Mouse (Mus musculus): ENCODE measurements around the gene Hap1. TPM values are rescaled to one million over a fixed set of nuclear protein-coding genes. Genes with fewer than 3 reads are reported as not detected.

The Hap1 gene
- polyA plus RNA-seq (2015; fragmentation: Nextera tagmentation; extraction: Ambion mirVana) = 93.7 and 98.5 TPM in 2 replicates

DNA sequence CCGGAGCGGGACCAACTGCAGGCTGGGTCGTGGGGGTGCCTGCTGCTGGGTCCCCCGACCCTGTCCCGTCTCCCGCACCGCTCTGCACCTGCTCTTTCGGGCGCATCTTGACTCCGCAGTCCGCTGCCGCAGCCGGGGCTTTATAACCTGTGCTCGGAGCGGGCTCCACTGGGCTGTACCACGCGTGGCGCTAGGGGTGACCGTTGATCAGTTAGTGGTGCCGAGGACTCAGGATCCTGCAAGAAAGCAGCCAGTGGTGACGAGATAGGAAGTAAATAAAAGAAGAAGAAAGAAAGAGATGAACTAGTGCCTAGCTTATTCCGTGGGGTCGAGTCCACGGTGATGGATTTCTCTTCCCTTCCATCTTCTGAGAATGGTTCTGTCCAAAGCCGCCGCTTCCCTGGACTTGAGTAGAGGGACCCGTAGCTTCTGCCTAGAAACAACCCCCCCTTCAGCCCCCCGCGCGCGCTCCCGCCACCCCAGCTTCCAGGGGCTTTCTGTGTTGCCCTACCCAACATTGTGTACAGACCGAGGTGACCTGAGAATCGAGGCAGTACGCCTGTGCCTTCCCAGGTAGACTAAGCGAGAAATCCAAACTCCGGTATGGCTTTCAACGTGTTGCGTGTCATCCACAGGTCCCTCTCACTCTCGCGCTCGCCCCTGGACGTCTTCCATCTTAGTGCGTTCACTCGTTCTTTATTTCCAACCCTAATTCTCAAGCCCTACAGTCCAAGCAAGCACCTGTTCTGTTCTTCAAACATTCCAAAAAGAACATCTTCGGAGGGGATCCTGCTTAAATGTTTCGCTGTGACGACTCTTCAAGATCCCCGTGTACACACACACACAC lies at the start of gene Hap1:
Hap1 (minus strand) TSS at position 157 of the 847 bp plus-strand sequence.
- peak within 1 kb of the TSS; percentile 87 for H3K9ac ChIP-seq
- no peaks in the 10 kb centered on the region for H3K9me3 ChIP-seq (replicated peaks)
- H3K36me3 ChIP-seq (ENCODE audit: poor library complexity, severe bottlenecking) = peaks cover 25% of the 10 kb centered on the region
- WGBS = under 1% methylated on average over 49 of the region's 49 CpGs
- peak within 1 kb of the TSS; percentile 48; the same call in 1 of the 2 replicates for H3K27ac ChIP-seq
- peak within 1 kb of the TSS; percentile 85 for H3K4me3 ChIP-seq
- H3K27me3 ChIP-seq = peaks cover 15% of the 10 kb centered on the region
- H3K4me1 ChIP-seq = peaks cover 21% of the 10 kb centered on the region; the same call in 1 of the 2 replicates
- peak within 1 kb of the TSS; percentile 88 for H3K4me2 ChIP-seq
- ATAC-seq = peak; percentile 81

DNA sequence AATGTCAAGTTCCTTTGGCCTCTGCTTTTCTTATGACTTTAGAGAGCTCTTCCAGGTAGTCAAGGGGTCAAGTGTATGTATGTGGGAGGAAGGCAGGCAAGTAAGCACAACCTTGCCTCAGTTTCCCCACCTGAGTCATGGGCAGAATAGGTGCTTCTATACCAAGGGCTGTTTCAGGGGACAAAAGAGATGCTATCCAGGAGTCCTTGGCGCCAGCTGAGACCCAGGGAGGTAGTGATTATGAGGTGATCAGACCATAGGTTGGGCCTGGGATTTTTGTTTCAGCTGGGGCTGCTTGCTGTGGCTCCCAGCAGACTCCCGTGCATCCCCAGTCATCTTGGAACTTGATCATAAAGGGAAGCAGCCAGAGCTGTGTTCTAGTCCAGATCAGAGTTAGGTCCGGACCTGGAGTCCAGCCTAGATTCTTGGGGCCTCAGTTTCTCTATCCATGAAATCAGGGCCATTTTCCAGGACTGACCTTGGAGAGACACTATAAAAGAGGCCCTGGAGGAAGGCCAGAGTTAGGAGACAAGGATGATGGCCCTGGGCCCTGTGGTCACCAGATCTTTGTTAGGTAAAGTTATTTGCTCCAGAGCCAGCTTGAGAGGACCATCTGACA lies 48.6 kb upstream of the Hap1 start:
- Histone ChIP-seq H3K4me1 (no peaks in the 10 kb centered on the region), H3K9me3 (replicated peaks) (no peaks in the 10 kb centered on the region), H3K27ac (no peak overlapping the region), H3K4me2 (no peak overlapping the region), H3K36me3 (ENCODE audit: poor library complexity, severe bottlenecking) (no peaks in the 10 kb centered on the region), H3K9ac (no peak overlapping the region), H3K4me3 (no peak overlapping the region), H3K27me3 (0 out of 2 replicates have a peak, but pooled peaks cover 11% of the 10 kb centered on the region)
- ATAC-seq = no peak
- WGBS = 92% methylated on average over 3 of the region's 3 CpGs

DNA sequence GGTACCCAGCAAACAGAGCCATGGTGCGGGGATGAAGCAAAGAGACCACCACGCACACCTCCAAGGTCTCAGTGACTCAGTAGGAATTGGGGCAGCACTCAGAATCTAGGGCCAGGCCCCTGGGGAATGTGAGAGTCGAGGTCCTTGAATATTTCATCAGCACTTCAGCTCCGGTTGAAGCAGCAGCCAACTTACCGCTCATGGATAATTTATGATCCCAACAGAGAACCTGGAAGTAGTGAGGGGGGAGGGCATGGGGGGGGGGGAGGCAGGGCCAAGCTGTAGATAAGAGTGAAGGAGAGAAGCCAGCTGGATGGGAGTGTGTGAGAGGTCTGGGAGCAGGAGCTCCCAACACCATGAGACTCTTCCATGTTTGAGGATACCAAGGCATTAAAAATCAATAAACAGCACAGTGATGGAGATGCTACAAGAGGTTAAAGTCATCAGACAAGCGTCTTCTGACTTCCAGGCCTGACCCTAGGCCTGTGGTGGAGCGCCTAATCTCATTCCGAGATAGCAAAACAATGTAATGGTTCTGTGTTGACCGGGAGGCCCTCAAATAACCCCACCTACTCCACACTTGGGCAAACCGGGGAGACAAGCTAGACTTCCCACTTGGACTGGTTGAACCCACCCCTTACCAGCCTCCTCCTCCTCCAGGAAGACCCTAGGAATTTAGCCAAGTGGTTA lies 47.7 kb upstream of the Hap1 start:
- H3K4me3 ChIP-seq = no peak overlapping the region
- 78% methylated on average over 10 of the region's 10 CpGs for WGBS
- no peaks in the 10 kb centered on the region for H3K9me3 ChIP-seq (replicated peaks)
- H3K36me3 ChIP-seq (ENCODE audit: poor library complexity, severe bottlenecking) = no peaks in the 10 kb centered on the region
- H3K27ac ChIP-seq = no peak overlapping the region
- H3K4me2 ChIP-seq = no peak overlapping the region
- H3K4me1 ChIP-seq = no peaks in the 10 kb centered on the region
- 0 out of 2 replicates have a peak, but pooled peaks cover 11% of the 10 kb centered on the region for H3K27me3 ChIP-seq
- ATAC-seq = no peak
- H3K9ac ChIP-seq = no peak overlapping the region

DNA sequence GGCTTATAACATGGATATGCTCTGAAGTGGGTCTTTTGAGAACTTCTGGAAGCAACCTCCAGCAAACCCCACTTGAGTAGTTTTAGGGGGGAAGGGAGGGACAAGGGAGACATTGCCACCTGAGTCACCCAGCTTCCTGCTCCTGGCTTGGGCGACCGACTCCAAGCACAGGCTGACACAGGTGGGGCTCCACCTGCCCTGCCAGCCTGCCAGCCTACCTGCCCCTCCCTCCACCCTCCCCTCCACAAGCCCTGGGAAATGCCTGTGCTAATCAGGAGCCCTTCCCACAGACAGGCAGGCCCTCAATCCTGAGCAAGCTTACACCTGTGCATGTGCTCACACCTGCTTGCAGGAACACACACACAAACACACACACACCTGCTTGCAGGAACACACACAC lies 46.8 kb upstream of the Hap1 start:
- H3K27ac ChIP-seq = no peak overlapping the region
- ATAC-seq = no peak
- H3K4me1 ChIP-seq = no peaks in the 10 kb centered on the region
- H3K36me3 ChIP-seq (ENCODE audit: poor library complexity, severe bottlenecking) = no peaks in the 10 kb centered on the region
- 0 out of 2 replicates have a peak, but pooled peaks cover 11% of the 10 kb centered on the region for H3K27me3 ChIP-seq
- H3K9me3 ChIP-seq (replicated peaks) = no peaks in the 10 kb centered on the region
- 88% methylated on average over 2 of the region's 2 CpGs for WGBS
- no peak overlapping the region for H3K4me2 ChIP-seq
- no peak overlapping the region for H3K4me3 ChIP-seq
- H3K9ac ChIP-seq = no peak overlapping the region

DNA sequence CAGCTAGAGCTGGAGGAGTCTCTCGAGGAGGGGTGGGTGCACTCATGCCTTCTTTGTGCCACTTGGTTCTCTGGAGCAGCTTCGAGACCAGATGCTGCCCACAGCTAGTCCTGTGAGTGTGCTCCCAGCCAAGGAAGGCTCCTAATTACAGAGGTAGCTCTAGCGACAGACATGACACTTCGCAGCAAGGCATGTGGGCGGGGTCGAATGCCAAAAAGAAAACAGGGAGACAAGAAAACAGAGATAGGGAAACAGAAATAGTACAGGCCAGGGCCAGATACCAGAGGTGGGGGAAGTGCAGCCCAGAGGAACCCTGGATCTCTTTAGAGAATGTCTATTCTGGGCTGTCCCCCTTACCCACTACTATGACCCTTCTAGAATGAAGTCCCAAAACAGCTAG lies 46.3 kb upstream of the Hap1 start:
- Histone ChIP-seq H3K9ac (no peak overlapping the region), H3K4me3 (no peak overlapping the region), H3K27me3 (peaks cover 12% of the 10 kb centered on the region; the same call in 1 of the 2 replicates), H3K4me2 (no peak overlapping the region), H3K27ac (no peak overlapping the region), H3K36me3 (ENCODE audit: poor library complexity, severe bottlenecking) (no peaks in the 10 kb centered on the region), H3K4me1 (no peaks in the 10 kb centered on the region), H3K9me3 (replicated peaks) (no peaks in the 10 kb centered on the region)
- WGBS = 44% methylated on average over 6 of the region's 6 CpGs
- no peak for ATAC-seq

DNA sequence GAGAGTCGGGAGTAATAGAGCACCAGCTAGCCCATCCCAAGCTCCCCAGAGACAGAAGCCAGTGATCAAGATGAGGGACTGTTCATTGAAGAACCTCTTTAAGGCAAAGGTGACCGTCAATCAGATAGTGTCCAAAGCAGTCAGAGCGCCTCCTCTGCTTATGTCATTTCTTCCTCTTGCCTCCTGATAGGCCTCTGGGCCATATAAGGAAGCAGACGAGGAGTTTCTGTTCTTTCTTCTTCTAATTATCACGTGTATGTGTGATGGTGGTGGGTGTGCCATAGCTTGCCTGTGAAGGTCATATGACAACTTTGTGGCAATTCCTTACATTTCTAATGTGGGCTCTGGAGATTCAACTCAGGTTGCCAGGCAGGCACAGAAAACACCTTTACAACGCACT lies 44.9 kb upstream of the Hap1 start:
- no peak overlapping the region for H3K4me2 ChIP-seq
- H3K9ac ChIP-seq = no peak overlapping the region
- H3K27ac ChIP-seq = no peak overlapping the region
- H3K4me3 ChIP-seq = no peak overlapping the region
- peaks cover 12% of the 10 kb centered on the region for H3K4me1 ChIP-seq
- no peaks in the 10 kb centered on the region for H3K36me3 ChIP-seq (ENCODE audit: poor library complexity, severe bottlenecking)
- WGBS = 89% methylated on average over 6 of the region's 6 CpGs
- peaks cover 26% of the 10 kb centered on the region for H3K27me3 ChIP-seq
- no peak for ATAC-seq
- H3K9me3 ChIP-seq (replicated peaks) = no peaks in the 10 kb centered on the region

DNA sequence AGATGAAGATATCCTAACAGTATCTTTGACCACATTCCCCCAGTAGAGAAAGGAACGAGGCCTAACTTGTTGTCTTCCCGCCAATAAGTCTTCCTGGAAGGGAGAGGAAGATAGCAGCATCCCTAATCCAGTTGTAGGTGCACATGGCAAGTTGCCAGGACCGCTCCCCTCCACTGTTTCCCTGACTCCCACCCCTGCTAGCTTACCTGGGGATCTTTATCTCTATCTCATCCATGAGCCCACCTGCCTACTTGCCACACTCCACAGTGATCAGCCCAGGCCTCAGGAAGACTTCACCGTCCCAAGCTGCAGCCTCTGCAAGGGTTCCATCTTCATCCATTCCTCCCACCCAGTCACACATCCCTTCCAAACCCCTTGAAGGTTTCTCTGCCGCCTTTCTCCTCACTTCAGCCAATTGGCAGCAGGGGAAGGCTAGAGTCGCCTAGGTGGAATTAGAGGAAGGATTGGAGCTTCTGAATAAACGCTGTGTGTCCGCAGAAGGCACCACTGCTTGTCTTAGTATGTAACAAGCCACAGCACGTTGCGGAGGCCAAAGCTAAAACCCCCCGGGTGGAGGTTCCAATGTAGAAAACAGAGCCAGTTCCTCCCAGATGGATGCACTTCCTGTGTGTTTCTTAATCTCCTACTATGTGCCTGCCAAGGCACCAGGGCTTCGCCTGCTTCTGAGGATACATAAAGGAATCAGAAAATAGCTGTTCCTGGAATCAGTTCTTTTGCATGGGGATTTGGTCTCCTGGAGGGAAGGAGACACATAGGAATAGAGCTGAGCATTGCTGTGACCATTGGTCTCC lies 44.0 kb upstream of the Hap1 start:
- Histone ChIP-seq H3K9ac (no peak overlapping the region), H3K27me3 (peaks cover 35% of the 10 kb centered on the region), H3K36me3 (ENCODE audit: poor library complexity, severe bottlenecking) (no peaks in the 10 kb centered on the region), H3K27ac (no peak overlapping the region), H3K4me1 (peaks cover 21% of the 10 kb centered on the region), H3K4me2 (no peak overlapping the region), H3K9me3 (replicated peaks) (no peaks in the 10 kb centered on the region), H3K4me3 (no peak overlapping the region)
- WGBS = 81% methylated on average over 12 of the region's 12 CpGs
- no peak for ATAC-seq

DNA sequence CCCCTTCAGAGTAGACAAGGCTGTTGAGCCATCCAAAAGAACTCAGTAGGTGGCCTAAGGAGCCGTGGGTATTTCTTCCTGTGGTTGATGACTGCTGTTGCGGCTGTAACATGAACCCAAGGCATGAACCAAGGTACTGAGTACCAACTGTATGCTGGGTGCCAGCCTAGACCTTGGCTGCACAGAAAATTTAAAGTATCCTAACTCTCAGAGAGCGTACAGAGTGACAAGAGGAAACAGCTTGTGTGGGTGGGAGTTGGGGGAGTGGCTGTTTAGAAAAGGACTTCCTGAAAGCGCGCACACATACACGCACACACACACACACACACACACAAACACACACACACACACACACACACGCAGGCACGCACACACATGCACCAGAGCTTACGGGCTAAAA lies 43.4 kb upstream of the Hap1 start:
- Histone ChIP-seq H3K9ac (no peak overlapping the region), H3K4me2 (no peak overlapping the region), H3K4me3 (no peak overlapping the region), H3K27me3 (peaks cover 36% of the 10 kb centered on the region), H3K36me3 (ENCODE audit: poor library complexity, severe bottlenecking) (no peaks in the 10 kb centered on the region), H3K27ac (no peak overlapping the region), H3K4me1 (peaks cover 22% of the 10 kb centered on the region), H3K9me3 (replicated peaks) (no peaks in the 10 kb centered on the region)
- no peak for ATAC-seq
- 82% methylated on average over 9 of the region's 9 CpGs for WGBS

DNA sequence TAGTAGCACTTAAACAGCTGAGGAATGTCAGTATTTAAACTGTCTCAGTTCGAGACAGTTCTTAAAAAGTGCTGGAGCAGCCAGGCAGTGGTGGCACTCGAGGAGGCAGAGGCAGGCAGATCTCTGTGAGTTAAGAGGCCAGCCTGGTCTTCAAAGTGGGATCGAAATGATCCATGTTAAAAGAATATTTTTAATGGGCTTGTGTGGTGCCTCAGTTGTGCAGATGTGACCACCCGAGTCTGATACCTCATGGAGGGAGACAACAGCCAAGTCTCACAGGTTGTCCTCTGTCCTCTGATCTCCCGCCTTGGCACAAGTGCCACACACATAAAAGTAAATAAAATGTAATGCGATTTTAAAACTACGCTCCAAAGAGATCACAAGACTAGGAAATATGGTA lies 42.6 kb upstream of the Hap1 start:
- H3K4me3 ChIP-seq = no peak overlapping the region
- no peaks in the 10 kb centered on the region for H3K36me3 ChIP-seq (ENCODE audit: poor library complexity, severe bottlenecking)
- H3K9me3 ChIP-seq (replicated peaks) = no peaks in the 10 kb centered on the region
- H3K27ac ChIP-seq = no peak overlapping the region
- 97% methylated on average over 7 of the region's 7 CpGs for WGBS
- H3K4me1 ChIP-seq = peaks cover 22% of the 10 kb centered on the region
- H3K27me3 ChIP-seq = peaks cover 36% of the 10 kb centered on the region
- no peak for ATAC-seq
- no peak overlapping the region for H3K9ac ChIP-seq
- H3K4me2 ChIP-seq = no peak overlapping the region

DNA sequence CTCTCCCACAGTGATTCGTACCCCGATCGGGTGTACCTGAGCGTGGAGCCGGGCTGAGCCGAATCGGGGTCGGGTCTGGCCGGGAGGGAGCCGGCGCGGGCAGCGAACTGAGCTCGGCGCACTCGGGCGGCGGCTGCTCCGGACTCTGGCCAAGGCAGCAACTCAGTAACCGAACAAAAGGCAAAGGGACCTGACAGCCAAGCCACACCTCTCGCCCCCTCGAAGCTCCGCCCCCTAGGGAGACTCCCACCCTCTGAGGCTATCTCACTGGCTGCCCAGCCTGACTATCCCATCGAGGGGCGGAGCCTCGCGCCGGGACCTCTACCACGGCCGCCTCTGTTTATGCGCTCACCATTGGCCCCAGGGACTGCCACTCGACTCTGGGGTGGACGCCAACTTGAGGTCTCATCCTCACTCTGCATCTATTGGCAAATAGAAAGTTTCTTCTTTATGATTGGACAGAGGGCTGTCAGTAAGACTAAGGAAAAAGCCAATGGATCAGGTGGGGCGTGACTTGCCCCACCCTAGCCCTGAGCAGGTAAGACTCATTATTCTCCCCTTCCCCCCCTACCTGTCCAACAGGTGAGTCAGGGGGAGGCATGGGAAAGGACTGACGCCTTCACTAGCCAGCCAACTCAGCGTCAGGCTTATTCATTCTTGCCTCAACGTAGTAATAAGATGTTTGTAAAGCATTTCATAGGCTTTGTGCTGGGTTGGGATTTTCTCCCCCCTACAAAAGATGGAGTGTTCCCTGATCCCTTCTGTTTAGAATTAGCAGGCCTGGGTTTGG lies 41.9 kb upstream of the Hap1 start, which contains the start of gene Jup:
Jup (minus strand) TSS at position 164 of the 790 bp plus-strand sequence.
- Histone ChIP-seq H3K4me3 (peak within 1 kb of the TSS; percentile 62), H3K4me1 (peaks cover 22% of the 10 kb centered on the region), H3K36me3 (ENCODE audit: poor library complexity, severe bottlenecking) (no peaks in the 10 kb centered on the region), H3K9me3 (replicated peaks) (no peaks in the 10 kb centered on the region), H3K9ac (peak within 1 kb of the TSS; percentile 73), H3K27me3 (peaks cover 36% of the 10 kb centered on the region), H3K27ac (peak within 1 kb of the TSS; percentile 57), H3K4me2 (peak within 1 kb of the TSS; percentile 66)
- 2% methylated on average over 37 of the region's 37 CpGs for WGBS
- peak; percentile 98 for ATAC-seq
